Mouse (Mus musculus): ENCODE data around the gene Fth1. TPM values are rescaled to one million over a fixed set of nuclear protein-coding genes. Genes with fewer than 3 reads are reported as not detected.

Gene Fth1
- polyA plus RNA-seq, 1 experiment, result 268 TPM

DNA sequence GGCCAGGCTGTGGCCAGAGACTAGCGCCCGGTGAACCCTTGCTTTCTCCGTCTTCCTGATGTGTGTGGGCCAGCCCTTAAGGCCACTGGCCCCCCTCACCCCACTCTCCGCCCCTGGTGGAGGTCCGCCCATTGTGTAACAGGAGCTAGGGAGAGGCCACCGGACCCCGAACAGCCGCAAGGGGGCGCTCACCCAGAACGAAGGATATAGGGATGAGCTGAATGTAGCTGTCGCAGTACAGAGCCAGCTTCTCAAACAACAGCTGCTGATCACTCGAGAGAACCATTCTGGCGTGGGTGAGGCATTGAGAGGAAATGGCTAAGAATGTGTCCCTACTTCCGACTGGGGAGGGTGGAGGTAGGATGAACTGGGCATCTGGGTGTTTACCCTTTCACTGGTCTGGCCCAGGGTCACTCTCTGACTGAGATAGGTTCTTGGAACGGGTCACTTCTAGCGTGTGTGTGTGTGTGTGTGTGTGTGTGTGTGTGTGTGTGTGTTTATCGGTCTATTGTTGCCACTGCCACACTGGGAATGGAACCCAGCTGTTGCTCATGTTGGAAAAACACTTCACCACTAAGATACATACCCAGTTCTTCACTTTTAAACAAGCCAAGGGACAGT is 12.7 kb downstream of the Fth1 start:
- peak overlapping the region; percentile 69 for H3K4me3 ChIP-seq (ENCODE audit: control insufficient read depth, low read depth, low read length)
- no peak overlapping the region for H3K27ac ChIP-seq (ENCODE audit: control insufficient read depth, insufficient read depth, low read depth, low read length)
- TF ChIP-seq POLR2A (IDR thresholded peaks at IDR 0.05; ENCODE audit: control insufficient read depth, low read depth, low read length), result no peak
- peak; percentile 79 for TF ChIP-seq CTCF (IDR thresholded peaks at IDR 0.05; ENCODE audit: control insufficient read depth, insufficient read depth, insufficient replicate concordance, low read depth, low read length)
- H3K4me1 ChIP-seq (ENCODE audit: control insufficient read depth, insufficient read depth, low read length), result peaks cover 6% of the 10 kb centered on the region
- no peaks in the 10 kb centered on the region for H3K36me3 ChIP-seq (ENCODE audit: control insufficient read depth, insufficient read depth, low read length)
- no peaks in the 10 kb centered on the region for H3K27me3 ChIP-seq (ENCODE audit: control insufficient read depth, insufficient read depth, low read length)

DNA sequence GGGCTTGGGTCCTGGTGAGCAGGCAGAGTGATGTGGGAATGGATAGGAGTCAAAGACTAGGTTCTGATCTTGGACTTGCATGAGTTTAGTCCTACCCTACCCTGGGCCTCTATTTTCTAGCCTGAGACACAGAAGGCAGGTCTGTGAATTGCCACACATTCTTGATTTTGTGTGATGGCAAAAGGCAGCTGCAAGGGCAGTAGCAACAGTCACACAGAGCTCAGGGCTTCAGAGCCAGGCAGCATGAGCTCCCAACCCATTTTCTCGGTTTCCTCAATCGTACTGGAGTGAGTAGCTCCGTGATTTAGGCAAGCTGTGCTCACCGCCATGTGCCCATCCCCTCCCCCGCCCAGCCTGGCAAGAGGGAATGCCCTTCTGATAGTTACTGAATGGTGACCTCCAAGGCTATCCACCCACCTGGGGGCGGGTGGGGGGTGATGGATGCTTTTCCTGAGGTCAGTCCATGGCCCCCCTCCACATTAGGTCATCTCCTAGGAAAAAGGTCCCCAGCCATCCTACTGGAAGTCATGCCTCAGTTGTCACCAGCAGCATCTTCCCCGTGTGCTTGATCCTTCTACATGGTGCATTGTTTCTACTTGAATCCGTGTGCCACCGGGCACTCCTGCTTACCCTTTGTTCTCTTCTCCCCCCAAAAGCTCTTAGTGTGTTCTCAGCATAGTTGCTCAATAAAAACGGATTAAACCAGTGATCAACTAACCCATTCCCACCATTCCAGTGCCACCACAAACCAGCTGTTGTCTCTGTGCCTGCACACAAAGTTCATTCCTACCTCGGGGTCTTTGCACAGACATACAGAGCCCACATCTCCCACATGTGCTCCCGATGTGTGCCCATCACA is 17.0 kb downstream of the Fth1 start:
- H3K27me3 ChIP-seq (ENCODE audit: control insufficient read depth, insufficient read depth, low read length), result no peaks in the 10 kb centered on the region
- TF ChIP-seq CTCF (IDR thresholded peaks at IDR 0.05; ENCODE audit: control insufficient read depth, insufficient read depth, insufficient replicate concordance, low read depth, low read length), result no peak
- TF ChIP-seq POLR2A (IDR thresholded peaks at IDR 0.05; ENCODE audit: control insufficient read depth, low read depth, low read length), result no peak
- no peak overlapping the region for H3K4me3 ChIP-seq (ENCODE audit: control insufficient read depth, low read depth, low read length)
- no peaks in the 10 kb centered on the region for H3K36me3 ChIP-seq (ENCODE audit: control insufficient read depth, insufficient read depth, low read length)
- no peak overlapping the region for H3K27ac ChIP-seq (ENCODE audit: control insufficient read depth, insufficient read depth, low read depth, low read length)
- H3K4me1 ChIP-seq (ENCODE audit: control insufficient read depth, insufficient read depth, low read length), result peaks cover 5% of the 10 kb centered on the region

DNA sequence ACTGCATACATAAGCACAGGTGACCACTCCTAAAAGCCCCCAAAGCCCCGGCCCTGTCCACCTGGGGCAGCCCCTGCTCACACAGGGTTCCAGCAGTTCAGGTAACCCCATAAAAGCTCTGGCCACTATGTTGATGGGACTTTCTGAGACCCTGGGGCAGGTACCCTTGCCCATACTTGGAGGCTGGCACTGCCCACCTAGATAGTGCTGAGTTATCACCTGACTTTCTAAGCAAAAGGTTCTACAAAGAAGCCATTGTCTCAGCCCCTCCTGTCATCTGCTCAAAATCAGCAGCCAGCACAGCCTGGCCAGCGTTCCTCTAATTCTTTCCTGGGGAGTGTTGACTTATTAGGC is 17.6 kb downstream of the Fth1 start:
- Histone ChIP-seq H3K4me1 (ENCODE audit: control insufficient read depth, insufficient read depth, low read length) (peaks cover 2% of the 10 kb centered on the region), H3K4me3 (ENCODE audit: control insufficient read depth, low read depth, low read length) (peak overlapping the region; percentile 23), H3K36me3 (ENCODE audit: control insufficient read depth, insufficient read depth, low read length) (no peaks in the 10 kb centered on the region), H3K27ac (ENCODE audit: control insufficient read depth, insufficient read depth, low read depth, low read length) (no peak overlapping the region), H3K27me3 (ENCODE audit: control insufficient read depth, insufficient read depth, low read length) (no peaks in the 10 kb centered on the region)
- TF ChIP-seq CTCF (IDR thresholded peaks at IDR 0.05; ENCODE audit: control insufficient read depth, insufficient read depth, insufficient replicate concordance, low read depth, low read length) (no peak), POLR2A (IDR thresholded peaks at IDR 0.05; ENCODE audit: control insufficient read depth, low read depth, low read length) (no peak)

DNA sequence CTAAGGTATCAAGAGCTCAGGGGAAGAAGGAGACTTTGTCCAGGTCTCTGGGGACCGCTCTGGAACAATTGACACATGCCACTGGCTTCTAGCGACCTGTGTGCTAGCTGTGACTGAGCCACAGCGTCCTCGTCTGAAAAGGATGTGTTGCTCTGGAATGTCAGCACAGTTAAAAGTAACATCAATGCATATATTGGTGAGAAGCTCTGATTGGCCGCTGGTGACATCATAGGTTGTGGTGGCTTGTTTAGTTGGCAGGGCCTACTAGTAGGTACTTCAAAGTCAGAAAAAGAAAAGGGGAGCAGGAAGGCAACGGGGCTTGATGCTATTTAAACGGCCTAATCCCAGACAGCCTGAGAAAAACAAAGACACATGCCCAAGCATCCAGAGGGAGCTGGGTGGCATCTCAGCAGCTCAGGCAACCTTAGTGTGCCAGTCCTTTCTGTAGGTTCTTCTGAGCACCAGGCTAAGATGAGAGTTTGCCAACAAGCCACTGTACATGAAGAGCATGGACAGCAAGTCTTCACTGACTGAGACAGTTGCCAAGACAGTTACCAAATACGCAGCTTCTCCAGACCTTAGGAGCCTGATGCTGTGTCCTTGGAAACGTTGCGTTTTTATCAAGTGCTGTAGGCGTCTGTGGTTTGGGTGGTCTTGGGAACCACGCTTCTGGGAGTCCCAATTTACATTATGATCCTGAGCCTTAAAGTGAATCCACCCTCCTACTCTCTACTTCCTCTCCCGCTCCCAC is 18.5 kb downstream of the Fth1 start:
- no peaks in the 10 kb centered on the region for H3K4me1 ChIP-seq (ENCODE audit: control insufficient read depth, insufficient read depth, low read length)
- H3K27me3 ChIP-seq (ENCODE audit: control insufficient read depth, insufficient read depth, low read length), result no peaks in the 10 kb centered on the region
- no peak overlapping the region for H3K27ac ChIP-seq (ENCODE audit: control insufficient read depth, insufficient read depth, low read depth, low read length)
- TF ChIP-seq CTCF (IDR thresholded peaks at IDR 0.05; ENCODE audit: control insufficient read depth, insufficient read depth, insufficient replicate concordance, low read depth, low read length), result no peak
- TF ChIP-seq POLR2A (IDR thresholded peaks at IDR 0.05; ENCODE audit: control insufficient read depth, low read depth, low read length), result no peak
- no peaks in the 10 kb centered on the region for H3K36me3 ChIP-seq (ENCODE audit: control insufficient read depth, insufficient read depth, low read length)
- H3K4me3 ChIP-seq (ENCODE audit: control insufficient read depth, low read depth, low read length), result peak overlapping the region; percentile 61

DNA sequence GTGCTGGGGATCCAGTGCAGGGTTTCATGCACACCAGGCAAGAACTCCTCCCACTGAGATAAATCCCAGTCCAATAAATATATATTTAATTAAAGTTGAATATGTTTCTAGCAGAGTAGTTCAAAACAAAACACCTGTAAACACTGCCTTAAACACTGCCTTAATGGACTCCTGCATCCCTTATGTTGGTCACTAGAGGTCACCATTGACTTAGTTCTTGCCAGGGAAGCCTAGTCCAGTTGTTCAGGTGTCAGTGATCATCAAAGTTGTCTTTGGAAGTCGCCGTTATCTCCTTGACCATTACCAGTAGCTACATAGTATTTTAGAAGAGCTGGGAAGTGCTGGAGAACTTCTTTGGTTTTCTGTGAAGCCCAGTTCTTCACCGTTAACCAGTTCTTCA is 19.9 kb downstream of the Fth1 start:
- no peaks in the 10 kb centered on the region for H3K27me3 ChIP-seq (ENCODE audit: control insufficient read depth, insufficient read depth, low read length)
- TF ChIP-seq POLR2A (IDR thresholded peaks at IDR 0.05; ENCODE audit: control insufficient read depth, low read depth, low read length) (no peak), CTCF (IDR thresholded peaks at IDR 0.05; ENCODE audit: control insufficient read depth, insufficient read depth, insufficient replicate concordance, low read depth, low read length) (peak; percentile 19; the same call in 1 of the 2 replicates)
- H3K27ac ChIP-seq (ENCODE audit: control insufficient read depth, insufficient read depth, low read depth, low read length), result peak overlapping the region; percentile 56; the same call in 1 of the 2 replicates
- H3K4me1 ChIP-seq (ENCODE audit: control insufficient read depth, insufficient read depth, low read length), result no peaks in the 10 kb centered on the region
- no peaks in the 10 kb centered on the region for H3K36me3 ChIP-seq (ENCODE audit: control insufficient read depth, insufficient read depth, low read length)
- peak overlapping the region; percentile 89 for H3K4me3 ChIP-seq (ENCODE audit: control insufficient read depth, low read depth, low read length)

DNA sequence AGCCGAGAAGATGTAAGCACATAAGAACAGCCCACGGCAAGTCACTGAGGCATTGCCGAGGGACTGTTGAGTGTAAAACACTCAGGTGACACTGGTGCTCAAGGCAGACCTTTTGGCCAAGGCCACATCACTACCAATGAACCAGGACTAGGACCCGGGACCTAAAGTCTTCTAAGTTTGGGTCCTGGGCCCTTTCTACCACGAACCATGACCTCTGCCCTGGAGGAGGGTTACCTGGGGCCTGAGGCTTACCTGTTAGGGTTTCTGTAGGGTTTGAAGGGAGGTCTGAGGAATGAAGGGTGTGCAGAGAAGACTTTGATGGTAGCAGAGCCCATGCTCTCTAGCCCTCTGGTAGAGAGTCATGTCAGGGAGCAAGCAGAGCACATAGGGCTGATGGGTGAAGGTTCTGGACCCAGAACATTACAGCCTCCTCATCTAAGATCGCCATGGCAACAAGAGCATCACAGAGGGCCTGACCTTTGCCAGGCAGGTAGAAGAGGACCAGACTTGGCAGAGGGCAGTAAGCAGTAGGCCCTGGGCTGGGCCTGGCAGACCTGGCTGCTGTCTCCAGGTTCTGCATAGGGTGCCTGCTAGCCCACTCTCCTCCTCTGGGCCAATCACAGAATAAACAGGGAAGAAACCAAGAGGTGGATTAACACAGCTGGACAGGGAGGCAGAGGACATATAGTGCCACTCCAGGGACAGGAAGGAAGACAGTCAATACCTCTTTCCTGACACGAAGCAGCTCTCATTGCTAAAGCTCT is 21.0 kb downstream of the Fth1 start, which contains the start of the genes Best1 and Rab3il1:
TSS of gene Best1 (minus strand) at position 428 of the 764 bp plus-strand sequence.
TSS of gene Rab3il1 (plus strand) at position 464 of the 764 bp plus-strand sequence.
- no peak for TF ChIP-seq CTCF (IDR thresholded peaks at IDR 0.05; ENCODE audit: control insufficient read depth, insufficient read depth, insufficient replicate concordance, low read depth, low read length)
- TF ChIP-seq POLR2A (IDR thresholded peaks at IDR 0.05; ENCODE audit: control insufficient read depth, low read depth, low read length), result peak; percentile 82; the same call in 1 of the 2 replicates
- Histone ChIP-seq H3K4me1 (ENCODE audit: control insufficient read depth, insufficient read depth, low read length) (no peaks in the 10 kb centered on the region), H3K27me3 (ENCODE audit: control insufficient read depth, insufficient read depth, low read length) (no peaks in the 10 kb centered on the region), H3K4me3 (ENCODE audit: control insufficient read depth, low read depth, low read length) (peak within 1 kb of the TSS; percentile 89), H3K27ac (ENCODE audit: control insufficient read depth, insufficient read depth, low read depth, low read length) (peak within 1 kb of the TSS; percentile 68), H3K36me3 (ENCODE audit: control insufficient read depth, insufficient read depth, low read length) (no peaks in the 10 kb centered on the region)

Data from testis, adult 2 months (tissue).